Mouse (Mus musculus) midbrain, postnatal 0 days (tissue): Measurements from ENCODE around the gene Baiap2l1. TPM values are rescaled to one million over a fixed set of nuclear protein-coding genes. Genes with fewer than 3 reads are reported as not detected.
A peak's percentile ranks its signal among the peaks of the same experiment; 100 is the strongest.

ENCODE experiments used
- ATAC-seq: fragments of 200-750 bp; cut with Nextera tagmentation; 2 replicates; pipeline ENCODE4 v1.8.0; 2017; ENCODE audit warnings: moderate number of reproducible peaks, mild to moderate bottlenecking, moderate TSS enrichment, moderate library complexity; ENCODE audit not compliant: low FRiP score
- DNase-seq: peaks from one replicate; pipeline ENCODE4 v3.0.0-alpha.2; 2015; ENCODE audit warnings: low spot score
- H3K27ac ChIP-seq: fragments of 300-500 bp; sonication (generic); 2 replicates; pipeline ENCODE4 v1.5.1; 2014; ENCODE audit warnings: low read depth, mild to moderate bottlenecking, low read length, mixed read lengths
- H3K27me3 ChIP-seq: fragments of 300-500 bp; sonication (generic); 2 replicates; pipeline ENCODE4 v1.6.1; 2014; ENCODE audit warnings: low read length, control low read depth, mixed read lengths; ENCODE audit not compliant: insufficient read depth
- H3K36me3 ChIP-seq: fragments of 300-500 bp; sonication (generic); 2 replicates; pipeline ENCODE4 v1.6.1; 2014; ENCODE audit warnings: low read length, control low read depth, mixed read lengths; ENCODE audit not compliant: insufficient read depth
- H3K4me1 ChIP-seq: fragments of 300-500 bp; sonication (generic); 2 replicates; pipeline ENCODE4 v1.6.1; 2014; ENCODE audit warnings: mild to moderate bottlenecking, control low read depth, antibody characterized with exemption, low read length, mixed read lengths; ENCODE audit not compliant: insufficient read depth
- H3K4me2 ChIP-seq: fragments of 300-500 bp; sonication (generic); 2 replicates; pipeline ENCODE4 v1.6.1; 2014; ENCODE audit warnings: low read depth, mild to moderate bottlenecking, low read length, mixed read lengths; ENCODE audit not compliant: poor library complexity, severe bottlenecking
- H3K4me3 ChIP-seq: fragments of 300-500 bp; sonication (generic); 2 replicates; pipeline ENCODE4 v1.5.1; 2014; ENCODE audit warnings: low read depth, mild to moderate bottlenecking, low read length, moderate library complexity
- H3K9ac ChIP-seq: fragments of 300-500 bp; sonication (generic); replicated peaks from 2 replicates; pipeline ENCODE4 v1.6.1; 2014; ENCODE audit warnings: mild to moderate bottlenecking, low read length, moderate library complexity, mixed read lengths; ENCODE audit not compliant: poor library complexity, severe bottlenecking
- H3K9me3 ChIP-seq: fragments of 300-500 bp; sonication (generic); 2 replicates; pipeline ENCODE4 v1.6.1; 2016; ENCODE audit warnings: low read length, control low read depth
- CTCF ChIP-seq: IDR thresholded peaks from 2 replicates; pipeline ENCODE4 v1.5.1; 2016; ENCODE audit warnings: antibody characterized with exemption, mild to moderate bottlenecking
- WGBS: fragments of 180-500 bp; shearing (Covaris S2); extraction: QIAGEN DNeasy Blood & Tissue Kit; methylation state at CpG from one replicate; pipeline ENCODE4 v1.1.7; 2014; 5-methylcytosine and 5-hydroxymethylcytosine counted together
- polyA plus RNA-seq: library from polyadenylated mRNA; unstranded; fragments of >200 nt; fragmentation: Nextera tagmentation; extraction: Ambion mirVana; gene quantifications from 2 replicates; pipeline ENCODE4 v1.2.1, GENCODE M21; 2015
- total RNA-seq: library from RNA; depleted of rRNA; stranded (reverse); fragments of >200 nt; gene quantifications from 2 replicates; pipeline ENCODE4 v1.2.3, GENCODE M21; 2014; rRNA removed

Baiap2l1 gene
- total RNA-seq (0.14 and 0.44 TPM in 2 replicates), polyA plus RNA-seq (0.66 and 0.80 TPM in 2 replicates)

- peak within 1 kb of the TSS; percentile 53 for H3K4me3 ChIP-seq
- H3K9ac ChIP-seq: peak within 1 kb of the TSS; percentile 42; the same call in 1 of the 2 replicates
- H3K27me3 ChIP-seq: peaks cover 24% of the 10 kb centered on the region
- DNase-seq (peak; percentile 61), ATAC-seq (peak; percentile 73; the same call in 1 of the 2 replicates)
- H3K36me3 ChIP-seq: no peaks in the 10 kb centered on the region
- peaks cover 3% of the 10 kb centered on the region; the same call in 1 of the 2 replicates for H3K4me1 ChIP-seq
- 1% methylated on average over 58 of the region's 60 CpGs for WGBS
- no peaks in the 10 kb centered on the region for H3K9me3 ChIP-seq
- H3K27ac ChIP-seq: no peak within 1 kb of the TSS
- TF ChIP-seq CTCF: no peak
- peak within 1 kb of the TSS; percentile 100 for H3K4me2 ChIP-seq
Measured at GRCm38 (mm10) chr5:144357881-144358591, at the start of gene Baiap2l1. Gene Baiap2l1 (minus strand): TSS chr5:144358112.

- TF ChIP-seq CTCF: no peak
Measured at GRCm38 (mm10) chr5:144406256-144406655, 48.3 kb upstream of the Baiap2l1 start.

GRCm38 (mm10) chr5:144400821-144401220, 42.9 kb upstream of the Baiap2l1 start:
- Histone ChIP-seq H3K27ac (no peak overlapping the region), H3K4me2 (no peak overlapping the region), H3K4me3 (no peak overlapping the region), H3K27me3 (no peaks in the 10 kb centered on the region), H3K4me1 (no peaks in the 10 kb centered on the region), H3K36me3 (no peaks in the 10 kb centered on the region), H3K9ac (no peak overlapping the region), H3K9me3 (no peaks in the 10 kb centered on the region; the same call in 1 of the 2 replicates)
- no peak for TF ChIP-seq CTCF
- DNase-seq (no peak), ATAC-seq (no peak)
- WGBS: 59% methylated on average over 5 of the region's 5 CpGs

More at GRCm38 (mm10) chr5:144406256-144406655, 48.3 kb upstream of the Baiap2l1 start:
- no peak overlapping the region for H3K27ac ChIP-seq
- H3K36me3 ChIP-seq: no peaks in the 10 kb centered on the region
- 88% methylated on average over 11 of the region's 11 CpGs for WGBS
- DNase-seq: no peak
- no peaks in the 10 kb centered on the region for H3K27me3 ChIP-seq
- H3K4me1 ChIP-seq: no peaks in the 10 kb centered on the region
- no peak overlapping the region for H3K9ac ChIP-seq
- no peak overlapping the region for H3K4me2 ChIP-seq
- ATAC-seq: no peak
- no peaks in the 10 kb centered on the region for H3K9me3 ChIP-seq
- no peak overlapping the region for H3K4me3 ChIP-seq

GRCm38 (mm10) chr5:144397566-144397965, 39.7 kb upstream of the Baiap2l1 start:
- no peaks in the 10 kb centered on the region for H3K36me3 ChIP-seq
- H3K27me3 ChIP-seq: no peaks in the 10 kb centered on the region
- H3K27ac ChIP-seq: no peak overlapping the region
- TF ChIP-seq CTCF: no peak
- H3K4me2 ChIP-seq: no peak overlapping the region
- DNase-seq (no peak), ATAC-seq (no peak)
- no peaks in the 10 kb centered on the region; the same call in 1 of the 2 replicates for H3K9me3 ChIP-seq
- H3K4me3 ChIP-seq: no peak overlapping the region
- no peak overlapping the region for H3K9ac ChIP-seq
- no peaks in the 10 kb centered on the region for H3K4me1 ChIP-seq
- WGBS: 30% methylated on average over 5 of the region's 9 CpGs

- H3K4me3 ChIP-seq: no peak overlapping the region
- H3K4me1 ChIP-seq: no peaks in the 10 kb centered on the region
- no peak overlapping the region for H3K4me2 ChIP-seq
- DNase-seq (no peak), ATAC-seq (no peak)
- H3K9me3 ChIP-seq: no peaks in the 10 kb centered on the region; the same call in 1 of the 2 replicates
- no peak for TF ChIP-seq CTCF
- no peaks in the 10 kb centered on the region for H3K36me3 ChIP-seq
- H3K9ac ChIP-seq: no peak overlapping the region
- H3K27ac ChIP-seq: no peak overlapping the region
- H3K27me3 ChIP-seq: no peaks in the 10 kb centered on the region
- 91% methylated on average over 2 of the region's 2 CpGs for WGBS
Measured at GRCm38 (mm10) chr5:144394142-144394541, 36.2 kb upstream of the Baiap2l1 start.

GRCm38 (mm10) chr5:144387851-144388250, 29.9 kb upstream of the Baiap2l1 start:
- Histone ChIP-seq H3K4me1 (no peaks in the 10 kb centered on the region), H3K4me3 (no peak overlapping the region), H3K9me3 (no peaks in the 10 kb centered on the region), H3K36me3 (no peaks in the 10 kb centered on the region), H3K27me3 (no peaks in the 10 kb centered on the region), H3K9ac (no peak overlapping the region), H3K4me2 (no peak overlapping the region), H3K27ac (no peak overlapping the region)
- ATAC-seq (no peak), DNase-seq (peak; percentile 70)
- peak; percentile 85 for TF ChIP-seq CTCF
- WGBS: 14% methylated on average over 6 of the region's 6 CpGs
